Mouse (Mus musculus) heart, embryonic 11.5 days (tissue): ENCODE results near the gene Prdm11. TPM values are rescaled to one million over a fixed set of nuclear protein-coding genes. Genes with fewer than 3 reads are reported as not detected.
A peak's percentile ranks its signal among the peaks of the same experiment; 100 is the strongest.

Experiments used
- ATAC-seq: fragments of 200-750 bp; cut with Nextera tagmentation; replicated peaks from 2 replicates; pipeline ENCODE4 v1.8.0; 2017; ENCODE audit warnings: moderate library complexity; ENCODE audit not compliant: insufficient number of reproducible peaks, low FRiP score, low TSS enrichment
- H3K27ac ChIP-seq: fragments of 300-500 bp; sonication (generic); 2 replicates; pipeline ENCODE4 v1.5.1; 2014; ENCODE audit warnings: mild to moderate bottlenecking, low read depth, low read length
- H3K27me3 ChIP-seq: fragments of 300-500 bp; sonication (generic); 2 replicates; pipeline ENCODE4 v1.6.1; 2014; ENCODE audit warnings: mild to moderate bottlenecking, low read length, mixed read lengths; ENCODE audit not compliant: control insufficient read depth, insufficient read depth
- H3K36me3 ChIP-seq: fragments of 300-500 bp; sonication (generic); 2 replicates; pipeline ENCODE4 v1.6.1; 2014; ENCODE audit warnings: mild to moderate bottlenecking, low read length, moderate library complexity, mixed read lengths; ENCODE audit not compliant: control insufficient read depth, insufficient read depth
- H3K4me1 ChIP-seq: fragments of 300-500 bp; sonication (generic); 2 replicates; pipeline ENCODE4 v1.6.1; 2014; ENCODE audit warnings: low read length; ENCODE audit not compliant: control insufficient read depth, insufficient read depth
- H3K4me2 ChIP-seq: fragments of 300-500 bp; sonication (generic); 2 replicates; pipeline ENCODE4 v1.6.1; 2014; ENCODE audit warnings: mild to moderate bottlenecking, moderate library complexity
- H3K4me3 ChIP-seq: fragments of 300-500 bp; sonication (generic); 2 replicates; pipeline ENCODE4 v1.5.1; 2014; ENCODE audit warnings: low read depth, low read length
- H3K9ac ChIP-seq: fragments of 300-500 bp; sonication (generic); 2 replicates; pipeline ENCODE4 v1.6.1; 2014; ENCODE audit warnings: mild to moderate bottlenecking, low read depth, low read length, moderate library complexity
- H3K9me3 ChIP-seq: fragments of 300-500 bp; sonication (generic); replicated peaks from 2 replicates; pipeline ENCODE4 v1.6.1; 2016; ENCODE audit warnings: low read length; ENCODE audit not compliant: control insufficient read depth
- WGBS: fragments of 180-500 bp; shearing (Covaris S2); extraction: QIAGEN DNeasy Blood & Tissue Kit; methylation state at CpG from one replicate; pipeline ENCODE4 v1.1.7; 2014; ENCODE audit not compliant: insufficient replicate concordance; 5-methylcytosine and 5-hydroxymethylcytosine counted together
- polyA plus RNA-seq: library from polyadenylated mRNA; unstranded; fragments of >200 nt; fragmentation: Nextera tagmentation; extraction: Ambion mirVana; gene quantifications from 2 replicates; pipeline ENCODE4 v1.2.1, GENCODE M21; 2014

Gene Prdm11
- polyA plus RNA-seq, 1 experiment from 2014 or later, result 3.3 TPM

- Histone ChIP-seq H3K4me1 (peaks cover 16% of the 10 kb centered on the region), H3K9me3 (no peaks in the 10 kb centered on the region), H3K4me3 (no peak overlapping the region), H3K4me2 (no peak overlapping the region; the same call in 1 of the 2 replicates), H3K27ac (no peak overlapping the region), H3K27me3 (no peaks in the 10 kb centered on the region), H3K9ac (no peak overlapping the region), H3K36me3 (peaks cover 5% of the 10 kb centered on the region; the same call in 1 of the 2 replicates)
- whole genome bisulfite sequencing, result 96% methylated on average over 3 of the region's 3 CpGs
- ATAC-seq, result no peak
Measured at GRCm38 (mm10) chr2:93012976-93013375, 33.0 kb downstream of the Prdm11 start.

DNA sequence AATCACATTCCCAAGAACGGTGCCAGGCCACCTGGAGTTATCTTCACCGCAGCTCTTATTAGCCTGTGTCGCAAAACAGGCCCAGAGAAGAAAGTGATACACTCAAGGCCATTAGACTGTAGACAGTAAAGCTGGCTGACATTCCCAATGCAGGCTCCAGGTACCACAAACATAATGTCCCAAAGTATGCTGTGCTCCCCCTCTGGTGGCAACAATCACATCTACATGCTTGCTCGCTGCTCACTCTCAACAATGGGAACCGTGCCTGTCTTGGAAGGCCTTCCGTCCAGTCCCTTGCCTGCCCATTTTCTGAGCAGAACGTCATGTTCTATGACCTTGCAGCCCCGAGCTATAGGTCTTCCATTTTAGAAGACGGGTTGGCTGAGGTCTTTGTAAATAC lies 34.0 kb downstream of the Prdm11 start:
- no peak for ATAC-seq
- H3K27me3 ChIP-seq, result no peaks in the 10 kb centered on the region
- peaks cover 16% of the 10 kb centered on the region for H3K4me1 ChIP-seq
- WGBS, result 85% methylated on average over 9 of the region's 9 CpGs
- H3K27ac ChIP-seq, result no peak overlapping the region
- no peak overlapping the region for H3K4me3 ChIP-seq
- H3K36me3 ChIP-seq, result peaks cover 5% of the 10 kb centered on the region; the same call in 1 of the 2 replicates
- H3K4me2 ChIP-seq, result no peak overlapping the region
- no peaks in the 10 kb centered on the region for H3K9me3 ChIP-seq
- H3K9ac ChIP-seq, result no peak overlapping the region

- peaks cover 5% of the 10 kb centered on the region; the same call in 1 of the 2 replicates for H3K36me3 ChIP-seq
- H3K27ac ChIP-seq, result no peak overlapping the region
- no peak overlapping the region for H3K4me2 ChIP-seq
- ATAC-seq, result no peak
- no peak overlapping the region for H3K9ac ChIP-seq
- no peaks in the 10 kb centered on the region for H3K27me3 ChIP-seq
- H3K9me3 ChIP-seq, result no peaks in the 10 kb centered on the region
- peaks cover 16% of the 10 kb centered on the region for H3K4me1 ChIP-seq
- 91% methylated on average over 5 of the region's 5 CpGs for WGBS
- H3K4me3 ChIP-seq, result no peak overlapping the region
Measured at GRCm38 (mm10) chr2:93011465-93011864, 34.5 kb downstream of the Prdm11 start.

- WGBS, result 81% methylated on average over 3 of the region's 3 CpGs
- Histone ChIP-seq H3K9me3 (no peaks in the 10 kb centered on the region), H3K27ac (no peak overlapping the region), H3K27me3 (no peaks in the 10 kb centered on the region), H3K4me1 (no peaks in the 10 kb centered on the region), H3K4me2 (no peak overlapping the region), H3K9ac (no peak overlapping the region), H3K4me3 (no peak overlapping the region), H3K36me3 (peaks cover 5% of the 10 kb centered on the region; the same call in 1 of the 2 replicates)
- ATAC-seq, result peak; percentile 73
Measured at GRCm38 (mm10) chr2:93007967-93008685, 37.8 kb downstream of the Prdm11 start.

DNA sequence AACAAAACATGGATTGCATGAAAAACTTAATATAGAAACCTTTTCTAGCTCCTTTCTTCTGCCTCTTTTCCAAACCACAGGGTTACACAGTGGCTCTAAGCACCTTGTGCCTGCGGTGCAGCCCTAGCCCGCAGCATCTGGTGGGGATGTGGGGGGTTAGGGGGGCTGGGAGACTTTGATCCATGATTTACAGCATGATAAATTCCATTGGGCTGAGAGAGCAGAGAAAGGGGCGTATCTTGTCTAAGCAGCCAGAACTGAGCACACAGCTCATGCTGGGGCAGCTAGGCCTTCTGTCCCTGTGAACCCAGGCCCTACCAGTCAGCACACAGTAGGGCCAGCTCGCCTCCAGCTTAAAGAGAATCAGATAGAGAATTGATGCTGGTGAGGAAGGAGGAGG lies 40.9 kb downstream of the Prdm11 start:
- H3K36me3 ChIP-seq, result peaks cover 5% of the 10 kb centered on the region; the same call in 1 of the 2 replicates
- no peak overlapping the region for H3K9ac ChIP-seq
- no peaks in the 10 kb centered on the region for H3K4me1 ChIP-seq

DNA sequence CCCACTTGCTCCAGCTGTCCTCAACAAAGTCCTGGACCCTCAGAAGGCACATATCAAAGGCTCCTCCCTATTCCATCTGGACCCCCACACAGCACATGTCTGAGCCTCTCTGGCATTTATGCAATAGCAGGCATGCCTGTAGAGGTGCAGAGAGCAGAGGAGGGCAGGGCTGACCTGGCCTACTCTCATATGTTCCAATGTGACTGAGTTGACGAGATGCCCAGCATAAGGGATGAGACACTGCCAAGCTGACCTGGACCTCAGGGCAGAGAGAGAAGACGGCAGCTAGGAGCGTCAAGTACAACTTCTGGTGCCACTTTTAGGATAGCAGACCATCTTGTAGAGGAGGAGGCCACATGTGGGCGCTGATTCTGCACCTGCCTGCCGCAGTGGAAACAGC lies 54.0 kb downstream of the Prdm11 start:
- Histone ChIP-seq H3K9me3 (no peaks in the 10 kb centered on the region), H3K27ac (no peak overlapping the region), H3K4me1 (peaks cover 19% of the 10 kb centered on the region), H3K4me2 (no peak overlapping the region), H3K4me3 (no peak overlapping the region), H3K27me3 (no peaks in the 10 kb centered on the region), H3K9ac (no peak overlapping the region), H3K36me3 (peaks cover 12% of the 10 kb centered on the region)
- ATAC-seq, result no peak
- WGBS, result 89% methylated on average over 5 of the region's 5 CpGs

More for the DNA sequence above, 40.9 kb downstream of the Prdm11 start:
- Histone ChIP-seq H3K4me3 (no peak overlapping the region), H3K4me2 (no peak overlapping the region), H3K9me3 (no peaks in the 10 kb centered on the region), H3K27ac (no peak overlapping the region), H3K27me3 (no peaks in the 10 kb centered on the region)
- no peak for ATAC-seq
- WGBS, result 70% methylated on average over 4 of the region's 4 CpGs

DNA sequence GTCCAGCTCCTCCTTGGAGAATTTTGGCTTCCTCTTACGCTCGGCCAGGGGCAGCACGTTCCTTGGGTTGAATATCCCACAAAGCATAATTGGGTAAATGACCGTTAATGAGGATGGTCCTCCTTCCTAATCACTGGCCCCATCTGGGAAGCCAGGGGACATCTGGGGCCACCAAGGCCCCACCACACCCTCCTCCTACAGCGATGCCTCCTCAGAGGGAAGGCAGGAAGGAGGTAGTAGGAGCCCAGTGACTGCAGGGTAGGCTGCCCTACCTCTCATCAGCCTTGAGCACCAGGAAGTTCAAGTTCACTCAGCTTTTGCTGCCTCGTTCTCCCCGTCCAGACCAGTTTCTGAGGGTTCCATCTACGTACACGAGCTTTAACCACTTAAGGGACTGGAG lies 56.4 kb downstream of the Prdm11 start:
- Histone ChIP-seq H3K9me3 (no peaks in the 10 kb centered on the region), H3K4me2 (no peak overlapping the region), H3K9ac (no peak overlapping the region), H3K27ac (no peak overlapping the region), H3K4me3 (no peak overlapping the region), H3K4me1 (peaks cover 28% of the 10 kb centered on the region), H3K36me3 (peaks cover 15% of the 10 kb centered on the region), H3K27me3 (no peaks in the 10 kb centered on the region)
- 83% methylated on average over 9 of the region's 9 CpGs for WGBS
- ATAC-seq, result no peak

- Histone ChIP-seq H3K9ac (peak overlapping the region; percentile 65), H3K36me3 (peaks cover 14% of the 10 kb centered on the region)
Measured at GRCm38 (mm10) chr2:92987901-92988631, 57.9 kb downstream of the Prdm11 start.

More at GRCm38 (mm10) chr2:92987901-92988631, 57.9 kb downstream of the Prdm11 start:
- H3K4me1 ChIP-seq, result peaks cover 30% of the 10 kb centered on the region
- H3K4me2 ChIP-seq, result peak overlapping the region; percentile 33
- no peaks in the 10 kb centered on the region for H3K27me3 ChIP-seq
- 12% methylated on average over 19 of the region's 19 CpGs for WGBS
- H3K27ac ChIP-seq, result peak overlapping the region; percentile 65
- peak overlapping the region; percentile 12; the same call in 1 of the 2 replicates for H3K4me3 ChIP-seq
- peak; percentile 68 for ATAC-seq
- no peaks in the 10 kb centered on the region for H3K9me3 ChIP-seq
